Mouse (Mus musculus) E14TG2a.4 (cell line): ENCODE measurements at regions not wholly inside any gene's neighbourhood (a gene's known extent, or its start where the extent isn't known, plus 50 kb on each side); places are given as distances from the start of the nearest gene placed in this dataset.

ENCODE experiments used
- CTCF ChIP-seq: conservative IDR thresholded peaks from 2 replicates; pipeline ENCODE4 v1.5.1; 2014; ENCODE audit warnings: low read length
- NANOG ChIP-seq: IDR thresholded peaks from 2 replicates; pipeline ENCODE4 v1.6.1; 2014; ENCODE audit warnings: borderline replicate concordance, low read length, mixed read lengths
- POU5F1 ChIP-seq: IDR thresholded peaks from 2 replicates; pipeline ENCODE4 v1.6.1; 2014; ENCODE audit warnings: low read length, borderline replicate concordance

DNA sequence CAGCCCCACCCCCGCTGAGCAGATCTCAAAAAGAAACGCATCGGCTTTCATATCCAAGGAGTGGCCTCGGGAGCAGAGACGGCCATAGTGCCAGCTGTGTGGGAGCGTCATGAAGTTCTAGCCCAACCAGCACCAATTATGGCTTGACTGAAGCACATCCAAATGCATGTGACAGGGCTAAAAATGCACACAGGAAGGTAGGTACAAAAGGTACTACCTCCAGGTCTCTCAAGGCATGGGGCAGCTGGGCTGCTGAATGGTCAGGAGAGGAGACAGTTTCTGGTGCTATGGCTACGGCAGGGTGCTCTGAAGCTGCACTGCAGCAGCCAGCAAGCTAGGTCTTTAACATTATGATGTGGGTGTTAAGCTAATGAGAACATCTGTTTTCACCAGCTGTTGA, 83.1 kb upstream of the Col1a2 start:
- no peak for TF ChIP-seq CTCF
- no peak for TF ChIP-seq NANOG
- no peak for TF ChIP-seq POU5F1
